Mouse (Mus musculus) brain, embryonic 18.5 days (tissue): ENCODE data around the gene Olfr1176.

Experiments used
- DNase-seq: peaks from one replicate; pipeline ENCODE4 v3.0.0-alpha.2; 2012; ENCODE audit warnings: low read depth, low spot score

Olfr1176 gene

GRCm38 (mm10) chr2:88336421-88336820 is at the start of gene Olfr1176:
TSS of gene Olfr1176 (plus strand) at chr2:88336721.
- DNase-seq, result no peak

GRCm38 (mm10) chr2:88315035-88315434 is 21.5 kb upstream of the Olfr1176 start, which contains the start of gene Olfr1174-ps:
TSS of gene Olfr1174-ps (minus strand) at chr2:88315135.
- DNase-seq, result no peak

GRCm38 (mm10) chr2:88327115-88327514 is 9.4 kb upstream of the Olfr1176 start, which contains the start of gene Olfr1175-ps:
TSS of gene Olfr1175-ps (minus strand) at chr2:88327215.
- DNase-seq, result no peak

GRCm38 (mm10) chr2:88346392-88346791 is 9.9 kb downstream of the Olfr1176 start, which contains the start of gene Olfr1177-ps:
TSS of gene Olfr1177-ps (minus strand) at chr2:88346492.
- no peak for DNase-seq

GRCm38 (mm10) chr2:88356304-88356703 is 19.8 kb downstream of the Olfr1176 start:
- DNase-seq, result peak; percentile 22

GRCm38 (mm10) chr2:88386762-88387161 is 50.2 kb downstream of the Olfr1176 start, which contains the start of gene Olfr1178:
TSS of gene Olfr1178 (plus strand) at chr2:88387062.
- no peak for DNase-seq
